Mouse (Mus musculus): ENCODE results near the gene Ccpg1os.
A peak's percentile ranks its signal among the peaks of the same experiment; 100 is the strongest.

The Ccpg1os gene

DNA sequence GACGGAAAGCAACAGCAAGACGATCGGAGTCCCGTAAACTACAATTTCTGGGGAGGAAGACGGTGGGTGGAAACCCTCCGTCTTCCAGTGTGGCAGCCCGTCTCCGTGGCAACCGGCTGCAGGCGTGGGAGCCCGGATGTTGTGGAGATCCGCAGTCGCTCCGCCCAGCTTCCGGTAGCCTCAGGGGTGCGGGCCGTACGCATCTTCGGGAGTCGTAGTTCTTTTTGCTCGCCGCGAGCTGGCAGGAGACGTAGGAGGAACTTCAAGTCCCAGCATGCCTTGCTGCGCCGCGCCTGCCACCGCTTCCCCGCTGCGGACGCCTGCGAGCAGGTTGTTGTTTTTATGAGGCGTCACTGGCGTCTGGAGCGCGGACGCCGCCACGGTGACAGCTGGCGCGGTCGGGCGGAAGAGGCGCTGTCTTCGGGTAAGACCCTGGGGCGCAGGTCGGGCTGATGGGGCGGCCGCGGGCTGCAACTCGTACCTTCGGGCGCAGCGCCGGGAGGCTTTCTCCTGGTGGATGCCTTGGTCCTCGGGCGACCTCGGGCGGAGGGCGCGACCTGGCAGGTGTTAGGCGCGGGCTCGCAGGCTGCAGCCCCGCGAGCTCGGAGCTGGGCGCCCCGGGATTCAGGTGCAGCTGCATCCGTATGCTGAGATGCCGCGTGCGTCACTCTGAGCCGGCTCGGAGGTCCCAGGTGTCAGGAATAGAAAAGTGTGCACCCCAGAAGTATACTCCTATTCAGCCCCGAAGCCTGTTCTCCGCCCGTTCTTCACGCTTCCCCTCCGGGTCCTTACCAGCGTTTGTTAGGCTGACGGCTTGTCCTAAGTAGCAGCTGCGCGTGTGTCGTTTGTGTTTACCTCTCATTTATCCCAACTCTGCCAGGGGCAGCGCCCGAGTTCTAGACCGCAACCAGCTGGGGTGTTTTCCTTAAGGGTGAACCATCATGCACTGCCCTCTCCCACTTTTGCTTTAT lies at the start of gene Ccpg1os, which contains the start of gene Ccpg1:
Gene Ccpg1os, minus strand, starts transcription at position 133 of the 971 bp plus-strand sequence.
Gene Ccpg1, plus strand, starts transcription at position 180 of the 971 bp plus-strand sequence.
- peak; percentile 98 for DNase-seq

- no peak for DNase-seq
Measured at GRCm38 (mm10) chr9:73033406-73033805, 48.2 kb upstream of the Ccpg1os start.

- DNase-seq: peak; percentile 79
Measured at GRCm38 (mm10) chr9:73031421-73031820, 46.2 kb upstream of the Ccpg1os start.

DNA sequence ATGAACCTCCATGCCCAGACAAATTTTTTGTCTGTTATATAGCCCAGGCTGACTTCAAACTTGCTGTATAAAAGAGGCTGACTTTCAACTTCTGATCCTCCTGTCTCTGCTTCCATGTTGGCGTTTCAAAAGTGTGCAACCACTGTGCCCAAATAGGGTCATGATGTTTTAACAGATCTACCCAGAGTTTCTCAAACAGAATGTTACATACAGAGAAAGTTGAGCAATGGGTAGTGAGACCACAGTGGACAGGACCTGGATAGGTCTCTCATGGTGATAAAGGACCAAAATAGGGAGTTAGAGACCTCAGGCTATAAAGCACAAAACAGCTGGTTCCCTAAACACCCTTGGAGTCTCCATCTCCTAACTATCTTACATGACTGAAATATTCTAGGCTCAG lies 45.3 kb upstream of the Ccpg1os start:
- DNase-seq: no peak

- no peak for DNase-seq
Measured at GRCm38 (mm10) chr9:73025818-73026636, 40.8 kb upstream of the Ccpg1os start.

- DNase-seq: no peak
Measured at GRCm38 (mm10) chr9:73020566-73021097, 35.5 kb upstream of the Ccpg1os start.

- peak; percentile 71 for DNase-seq
Measured at GRCm38 (mm10) chr9:73019841-73020240, 34.7 kb upstream of the Ccpg1os start.

DNA sequence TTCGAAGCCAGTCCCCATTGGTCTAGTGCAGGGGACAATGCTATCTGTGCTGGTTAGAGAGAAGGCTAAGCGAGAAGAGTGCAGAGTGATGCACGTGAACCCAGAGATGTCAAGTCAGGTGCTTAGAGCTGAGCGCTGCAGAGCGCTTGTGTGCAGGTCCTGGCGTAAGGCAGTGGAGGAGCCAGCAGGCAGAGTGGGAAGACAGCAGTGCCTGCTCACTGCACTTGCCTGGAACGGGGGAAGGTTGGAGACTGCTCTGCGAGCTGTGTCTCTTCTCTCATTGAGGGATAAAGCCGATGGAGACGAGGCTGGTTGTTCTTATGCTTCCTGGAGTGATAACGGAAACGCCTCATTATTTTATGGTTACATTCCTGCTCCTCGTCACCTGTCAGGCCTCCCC lies 29.5 kb upstream of the Ccpg1os start:
- DNase-seq: no peak

- DNase-seq: no peak
Measured at GRCm38 (mm10) chr9:73012629-73013028, 27.4 kb upstream of the Ccpg1os start.

- no peak for DNase-seq
Measured at GRCm38 (mm10) chr9:73008384-73008783, 23.2 kb upstream of the Ccpg1os start.

DNA sequence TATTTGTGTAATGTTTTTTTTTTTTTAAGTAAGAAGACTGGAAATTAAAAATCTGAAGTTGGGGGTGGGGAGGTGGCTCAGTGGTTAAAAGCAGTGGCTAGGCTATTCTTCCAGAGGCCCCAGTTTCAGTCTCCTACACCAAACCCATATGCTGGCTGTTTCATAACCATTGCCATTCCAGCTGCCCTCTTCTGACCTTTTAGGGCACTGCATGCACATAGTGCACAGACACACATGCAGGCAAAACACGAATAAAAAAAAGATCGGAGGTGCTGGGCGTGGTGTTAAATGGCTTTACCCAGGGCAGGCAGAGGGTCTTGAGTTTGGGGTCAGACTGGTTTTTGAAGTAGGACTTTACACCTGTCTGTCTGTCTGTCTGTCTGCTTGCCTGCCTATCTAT lies 21.0 kb upstream of the Ccpg1os start:
- DNase-seq: no peak

DNA sequence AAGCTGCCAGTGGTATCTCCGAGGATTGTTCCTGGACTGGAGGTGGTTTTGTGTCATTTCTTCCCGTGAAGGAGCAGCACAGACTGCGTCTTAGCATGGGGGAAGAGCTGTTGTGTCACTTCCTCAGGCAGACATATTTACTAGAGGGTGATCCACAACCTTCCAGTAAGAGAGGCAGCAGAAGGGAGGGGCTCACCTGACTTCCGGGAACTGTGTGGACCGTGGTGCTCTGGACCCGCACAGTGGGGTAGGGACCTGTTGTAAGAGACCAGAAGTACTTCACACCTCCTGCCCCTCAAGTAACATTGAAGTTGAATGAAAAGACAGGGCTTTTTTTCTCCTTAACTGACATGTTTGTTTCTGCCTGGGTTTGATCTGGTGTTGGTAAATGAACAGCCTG lies 19.9 kb upstream of the Ccpg1os start:
- no peak for DNase-seq

GRCm38 (mm10) chr9:73004076-73004475 lies 18.9 kb upstream of the Ccpg1os start:
- no peak for DNase-seq

GRCm38 (mm10) chr9:73002177-73002576 lies 17.0 kb upstream of the Ccpg1os start:
- DNase-seq: no peak

- no peak for DNase-seq
Measured at GRCm38 (mm10) chr9:73001314-73002011, 16.3 kb upstream of the Ccpg1os start.

- no peak for DNase-seq
Measured at GRCm38 (mm10) chr9:73000487-73000886, 15.3 kb upstream of the Ccpg1os start.

DNA sequence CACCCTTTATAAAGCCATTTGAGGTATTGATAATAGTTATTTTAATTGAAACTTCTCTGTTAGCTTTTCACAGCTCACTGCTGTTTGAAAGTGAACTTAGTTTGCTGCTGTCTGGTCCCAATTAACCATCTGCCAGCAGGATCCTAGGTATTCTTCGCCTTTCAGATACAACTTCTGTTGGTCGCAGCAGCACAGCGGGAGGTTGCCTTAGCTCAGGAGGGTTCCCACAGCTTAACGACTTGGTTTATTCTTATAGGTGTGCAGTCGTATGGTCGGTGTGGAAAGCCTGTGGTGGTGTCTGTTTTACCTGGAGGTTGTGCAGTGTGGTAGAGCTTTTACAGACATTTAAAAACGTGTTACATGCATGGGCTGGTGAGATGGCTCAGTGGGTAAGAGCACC lies 11.6 kb upstream of the Ccpg1os start:
- DNase-seq: no peak

GRCm38 (mm10) chr9:72996167-72996566 lies 11.0 kb upstream of the Ccpg1os start:
- no peak for DNase-seq

DNA sequence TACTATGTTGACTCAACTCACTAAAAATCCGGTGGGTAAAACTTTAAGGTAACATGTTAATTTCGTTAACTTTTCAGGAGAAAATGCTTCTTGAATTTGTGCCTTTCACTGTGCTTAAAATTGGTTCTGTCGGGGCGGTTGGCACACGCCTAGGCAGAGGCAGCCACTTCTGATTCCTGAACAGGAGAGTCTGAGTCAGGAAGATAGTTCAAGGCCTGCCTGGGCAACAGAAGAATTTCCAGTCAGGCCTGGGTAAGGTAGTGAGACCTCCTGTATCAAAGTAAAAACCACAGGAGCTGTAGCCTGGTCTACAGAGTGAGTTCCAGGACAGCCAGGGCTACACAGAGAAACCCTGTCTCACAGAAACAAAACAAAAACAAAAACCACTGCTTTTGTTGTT lies 7.4 kb upstream of the Ccpg1os start:
- DNase-seq: no peak

DNA sequence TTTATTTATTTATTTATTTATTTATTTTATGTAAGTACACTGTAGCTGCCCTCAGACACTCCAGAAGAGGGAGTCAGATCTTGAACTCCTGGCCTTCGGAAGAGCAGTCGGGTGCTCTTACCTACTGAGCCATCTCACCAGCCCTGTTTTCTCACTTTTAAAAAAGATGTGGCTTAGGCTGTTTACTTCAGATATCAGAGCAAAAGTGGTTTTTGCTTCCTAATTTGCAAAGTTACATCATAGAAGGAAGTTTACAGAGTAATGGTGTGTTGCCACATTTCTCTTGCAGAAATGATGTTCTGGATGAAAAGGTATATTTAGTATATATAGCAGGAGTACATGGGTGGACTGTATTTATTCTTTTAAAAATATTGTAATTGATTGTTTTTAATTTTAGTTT lies 6.2 kb upstream of the Ccpg1os start:
- no peak for DNase-seq

GRCm38 (mm10) chr9:72988706-72989105 lies 3.5 kb upstream of the Ccpg1os start:
- no peak for DNase-seq

GRCm38 (mm10) chr9:72987703-72988102 lies 2.5 kb upstream of the Ccpg1os start:
- DNase-seq: no peak

DNA sequence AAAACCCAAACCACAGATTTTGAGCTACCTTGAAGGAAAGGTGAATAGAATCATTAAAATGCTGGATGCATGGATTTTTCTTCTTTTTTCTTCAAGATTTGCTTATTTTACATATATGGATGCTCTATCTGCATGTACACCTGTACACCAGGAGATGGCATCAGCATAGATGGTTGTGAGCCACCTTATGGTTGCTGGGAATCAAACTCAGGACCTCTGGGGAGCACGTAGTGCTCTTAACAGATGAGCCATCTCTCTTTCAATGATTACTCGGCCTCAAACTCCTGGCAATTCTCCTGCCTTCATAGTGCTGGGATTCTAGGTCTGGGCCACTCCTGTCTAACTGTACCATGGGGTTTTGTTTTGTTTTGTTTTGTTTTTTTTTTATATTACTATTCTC lies 2.1 kb downstream of the Ccpg1os start:
- no peak for DNase-seq

All from cerebellum, adult 11-12 months (tissue).